Mouse (Mus musculus) gastrocnemius, adult 18-20 months (tissue): ENCODE data around the gene Fgfr2. TPM values are rescaled to one million over a fixed set of nuclear protein-coding genes. Genes with fewer than 3 reads are reported as not detected.

Source experiments
- DNase-seq: peaks from one replicate; pipeline ENCODE4 v3.0.0; 2021; ENCODE audit warnings: low spot score
- total RNA-seq, 2 experiments: library from RNA; stranded (reverse); gene quantifications; 2 replicates each; pipeline ENCODE4 v1.2.3; 2021

Gene Fgfr2
- total RNA-seq, 2 experiments from 2014 or later: 0.43 to 0.88 TPM

DNA sequence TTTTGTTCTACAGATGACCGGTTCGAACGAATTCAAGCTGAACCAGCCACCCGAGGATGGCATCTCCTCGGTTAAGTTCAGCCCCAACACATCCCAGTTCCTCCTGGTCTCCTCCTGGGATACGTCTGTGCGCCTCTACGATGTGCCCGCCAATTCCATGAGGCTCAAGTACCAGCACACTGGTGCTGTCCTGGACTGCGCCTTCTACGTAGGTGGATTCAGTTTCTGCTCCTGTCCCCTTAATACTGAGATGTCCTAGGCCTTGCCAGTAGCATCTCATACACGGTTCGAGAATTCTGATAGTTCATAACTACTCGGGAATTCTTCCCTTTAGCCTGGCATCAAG, 1562.5 kb downstream of the Fgfr2 start:
- no peak for DNase-seq

DNA sequence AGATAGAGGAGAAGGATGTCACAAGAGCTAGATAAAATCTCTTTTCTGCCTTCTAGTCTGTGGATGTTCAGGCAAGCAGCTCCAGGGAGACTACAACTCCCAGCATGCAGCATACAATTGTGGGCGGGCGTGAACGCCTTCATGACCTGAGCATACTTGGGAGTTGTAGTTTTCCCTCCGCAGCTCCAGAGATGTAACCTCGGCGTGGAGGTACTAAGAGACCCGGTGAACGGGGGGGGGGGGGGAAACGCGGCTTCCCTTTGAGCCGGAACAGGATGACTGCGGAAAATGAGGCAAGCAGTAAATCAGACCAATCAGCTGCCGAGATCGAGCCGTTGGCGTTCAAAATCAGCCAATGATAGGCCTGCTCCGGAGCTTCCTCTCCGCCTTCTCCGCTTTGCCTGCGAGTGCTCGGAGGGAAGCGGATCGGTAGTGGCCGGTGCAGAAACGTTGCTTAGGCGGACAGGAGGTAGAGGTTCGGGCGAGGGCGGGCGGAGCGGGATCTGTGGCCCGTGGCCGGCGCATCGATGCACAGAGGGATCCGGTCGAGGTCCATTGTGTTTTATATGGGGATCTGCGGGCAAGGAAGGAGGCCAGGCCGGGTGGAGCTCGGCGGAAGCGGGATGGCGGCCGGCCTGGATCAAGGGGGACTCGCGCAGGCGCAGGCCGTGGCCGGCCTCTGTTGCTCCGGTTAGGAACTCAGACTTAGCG, 1563.0 kb downstream of the Fgfr2 start, which contains the start of gene Bub3:
Gene Bub3 (plus strand): TSS at position 237 of the 711 bp plus-strand sequence.
- DNase-seq: peak; percentile 95

DNA sequence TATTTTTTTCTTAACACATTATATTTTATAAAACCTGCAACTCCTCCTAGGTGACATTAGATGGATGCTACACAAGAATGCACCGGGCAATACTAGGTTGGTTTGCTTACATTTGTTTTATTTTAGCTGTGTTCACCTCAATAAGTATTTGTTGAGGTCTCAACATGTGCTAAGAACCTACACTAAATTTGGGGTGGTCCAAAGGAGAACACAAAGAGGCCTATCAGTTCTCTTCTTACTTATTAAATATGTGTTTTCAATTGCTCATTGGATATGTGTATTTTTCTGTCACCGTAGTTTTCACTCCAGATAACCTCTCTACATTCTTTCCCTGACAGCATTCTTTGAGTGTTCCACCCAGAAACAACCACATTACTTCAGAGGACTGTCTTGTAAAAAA, 1565.4 kb downstream of the Fgfr2 start:
- DNase-seq: no peak

DNA sequence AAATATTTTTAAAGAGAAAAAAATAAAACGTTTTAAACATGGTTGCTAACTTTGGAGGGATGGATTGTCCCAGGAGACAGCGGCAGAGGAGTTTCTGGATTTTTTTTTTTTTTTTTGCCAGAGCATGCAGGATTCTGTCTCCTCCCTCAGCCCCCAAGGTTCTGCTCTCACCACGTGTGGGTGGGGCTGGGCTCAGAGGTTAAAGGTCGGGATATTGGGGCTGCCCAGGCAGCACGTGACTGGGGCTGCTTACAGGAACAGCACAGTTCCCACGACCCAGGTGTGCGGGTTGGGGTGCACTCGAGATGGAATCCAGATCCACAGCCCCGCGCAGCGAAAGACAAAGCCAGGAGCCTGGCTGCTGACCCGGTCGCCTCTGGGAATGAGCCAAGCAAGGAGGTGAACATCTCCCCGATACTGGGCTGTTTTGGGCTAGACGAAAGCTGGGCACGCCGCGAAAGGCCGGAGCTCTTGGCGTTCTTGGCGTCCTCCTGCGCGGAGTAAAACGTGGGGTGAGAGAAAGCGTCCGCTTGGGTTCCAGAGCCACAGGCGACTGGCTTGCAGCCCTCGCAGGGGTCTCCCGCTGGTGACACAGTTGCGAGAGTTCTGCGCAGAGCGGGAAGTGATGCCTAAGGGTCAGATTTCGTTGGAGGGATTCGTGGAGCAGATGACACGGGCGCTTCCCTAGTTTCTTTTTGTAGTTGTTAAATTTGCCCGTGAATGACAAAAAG, 1566.4 kb downstream of the Fgfr2 start:
- no peak for DNase-seq

DNA sequence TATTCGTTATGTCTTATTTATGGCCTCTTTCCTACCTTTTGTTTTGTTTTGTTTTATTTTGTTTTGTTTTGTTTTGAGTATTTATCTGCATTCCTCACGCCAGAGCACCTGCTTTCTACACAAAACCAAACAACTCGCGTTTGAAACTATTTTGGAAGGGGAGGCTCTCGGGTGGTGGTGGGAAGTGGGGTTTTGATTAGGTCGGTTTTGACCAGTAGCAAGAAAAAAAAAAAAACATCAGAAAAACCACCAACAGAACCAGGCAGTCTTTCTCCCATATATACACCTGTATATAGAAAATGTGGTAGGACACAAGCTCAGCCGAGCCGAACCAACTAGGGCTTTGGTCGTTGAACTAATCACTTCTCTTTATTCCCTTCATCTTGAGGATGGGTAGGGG, 1567.0 kb downstream of the Fgfr2 start:
- no peak for DNase-seq

DNA sequence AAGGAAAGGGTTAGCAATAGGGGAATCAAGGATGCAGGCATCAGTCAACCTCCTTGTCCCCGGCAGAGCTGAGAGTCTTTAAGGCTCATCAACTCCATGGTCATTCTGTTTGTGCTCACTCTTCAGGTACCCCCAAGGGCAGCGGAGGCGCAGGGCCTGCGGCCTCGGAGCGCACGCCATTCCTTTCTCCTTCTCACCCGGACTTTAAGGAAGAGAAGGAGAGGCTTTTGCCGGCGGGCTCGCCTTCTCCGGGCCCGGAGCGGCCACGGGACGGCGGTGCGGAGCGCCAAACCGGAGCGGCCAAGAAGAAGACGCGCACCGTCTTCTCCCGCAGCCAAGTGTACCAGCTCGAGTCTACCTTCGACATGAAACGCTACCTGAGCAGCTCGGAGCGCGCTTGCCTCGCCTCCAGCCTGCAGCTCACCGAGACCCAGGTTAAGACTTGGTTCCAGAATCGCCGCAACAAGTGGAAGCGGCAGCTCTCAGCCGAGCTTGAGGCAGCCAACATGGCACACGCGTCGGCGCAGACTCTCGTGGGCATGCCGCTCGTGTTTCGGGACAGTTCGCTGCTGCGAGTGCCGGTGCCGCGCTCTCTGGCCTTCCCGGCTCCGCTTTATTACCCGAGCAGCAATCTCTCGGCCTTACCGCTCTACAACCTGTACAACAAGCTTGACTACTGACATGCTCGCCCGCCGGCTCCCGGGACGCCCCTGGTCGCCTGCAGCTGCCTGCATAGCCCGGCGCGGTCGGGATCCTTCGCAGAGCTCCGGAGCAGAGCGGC, 1567.7 kb downstream of the Fgfr2 start:
- DNase-seq: no peak

DNA sequence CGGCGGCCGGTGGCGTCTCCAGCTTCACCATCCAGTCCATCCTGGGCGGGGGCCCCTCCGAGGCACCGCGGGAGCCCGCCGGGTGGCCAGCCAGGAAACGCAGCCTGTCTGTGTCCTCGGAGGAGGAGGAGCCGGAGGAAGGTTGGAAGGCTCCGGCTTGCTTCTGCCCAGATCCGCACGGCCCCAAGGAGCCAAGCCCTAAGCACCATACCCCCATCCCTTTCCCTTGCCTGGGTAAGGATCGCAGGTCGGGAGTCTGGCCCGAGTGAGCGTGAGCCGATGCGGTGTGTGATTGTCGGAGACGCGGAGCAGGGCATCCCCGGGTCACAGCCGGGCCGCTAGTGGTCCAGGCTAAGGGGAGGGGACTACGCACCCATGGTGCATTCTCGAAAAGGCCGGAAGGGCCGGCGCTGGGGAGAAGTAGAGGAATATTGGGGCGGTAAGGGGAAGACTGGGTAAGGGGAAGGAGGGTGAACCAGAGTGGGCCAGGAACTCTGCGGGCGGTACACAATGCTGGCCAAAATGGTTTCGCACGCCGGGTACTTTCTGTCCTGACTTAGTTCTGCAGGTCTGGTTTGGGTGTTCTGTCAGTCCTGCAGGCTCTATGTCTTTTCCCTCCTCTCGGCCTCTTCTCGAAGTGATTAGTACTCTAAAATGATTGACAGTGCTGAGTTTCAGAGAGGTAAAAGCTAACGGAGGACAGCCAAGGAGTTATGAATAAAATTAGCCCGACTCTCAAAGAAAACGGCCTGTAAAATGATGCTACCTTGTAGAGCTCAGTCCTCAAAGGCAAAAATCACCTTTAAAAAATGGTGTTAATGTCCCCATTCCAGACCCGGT, 1568.6 kb downstream of the Fgfr2 start:
- no peak for DNase-seq

DNA sequence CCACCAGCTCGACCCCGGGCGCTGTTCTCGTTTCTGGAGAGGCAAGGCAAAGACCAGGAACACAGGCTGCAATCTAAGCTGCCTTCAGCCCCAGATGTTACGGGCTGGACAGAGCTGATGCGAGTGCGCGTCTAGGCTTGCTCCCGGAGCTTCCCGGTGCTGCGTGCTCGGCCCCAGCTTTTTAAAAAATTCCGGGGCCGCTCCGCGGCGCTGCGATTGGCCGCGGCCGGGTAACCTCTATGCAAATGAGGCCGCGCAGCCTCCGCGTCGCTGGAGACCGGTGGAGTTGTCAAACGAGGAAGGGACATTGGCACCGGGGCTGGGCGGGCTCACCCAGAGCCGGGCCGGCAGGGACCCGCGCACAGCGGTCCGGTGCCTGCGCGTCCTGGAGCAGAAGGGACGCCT, 1569.4 kb downstream of the Fgfr2 start:
- no peak for DNase-seq

DNA sequence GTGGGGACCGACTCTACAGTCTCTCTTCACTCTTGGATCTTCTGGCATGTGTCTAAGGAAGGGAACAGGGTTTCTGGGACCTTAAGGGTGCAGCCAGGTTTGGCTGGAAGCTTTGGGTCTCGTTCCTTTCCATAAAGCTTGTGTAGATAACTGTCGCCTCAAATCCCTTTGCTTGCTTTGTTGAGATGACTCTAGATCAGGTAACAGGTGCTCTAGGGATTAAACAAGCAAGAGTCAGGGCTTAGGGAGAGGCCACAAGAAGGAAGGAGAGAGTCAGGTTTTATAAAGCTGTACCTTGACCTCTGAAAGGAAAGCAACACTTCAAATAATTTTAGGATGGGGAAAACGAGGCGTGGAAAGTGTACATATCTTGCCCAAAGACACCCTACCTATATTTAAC, 1570.4 kb downstream of the Fgfr2 start:
- no peak for DNase-seq

DNA sequence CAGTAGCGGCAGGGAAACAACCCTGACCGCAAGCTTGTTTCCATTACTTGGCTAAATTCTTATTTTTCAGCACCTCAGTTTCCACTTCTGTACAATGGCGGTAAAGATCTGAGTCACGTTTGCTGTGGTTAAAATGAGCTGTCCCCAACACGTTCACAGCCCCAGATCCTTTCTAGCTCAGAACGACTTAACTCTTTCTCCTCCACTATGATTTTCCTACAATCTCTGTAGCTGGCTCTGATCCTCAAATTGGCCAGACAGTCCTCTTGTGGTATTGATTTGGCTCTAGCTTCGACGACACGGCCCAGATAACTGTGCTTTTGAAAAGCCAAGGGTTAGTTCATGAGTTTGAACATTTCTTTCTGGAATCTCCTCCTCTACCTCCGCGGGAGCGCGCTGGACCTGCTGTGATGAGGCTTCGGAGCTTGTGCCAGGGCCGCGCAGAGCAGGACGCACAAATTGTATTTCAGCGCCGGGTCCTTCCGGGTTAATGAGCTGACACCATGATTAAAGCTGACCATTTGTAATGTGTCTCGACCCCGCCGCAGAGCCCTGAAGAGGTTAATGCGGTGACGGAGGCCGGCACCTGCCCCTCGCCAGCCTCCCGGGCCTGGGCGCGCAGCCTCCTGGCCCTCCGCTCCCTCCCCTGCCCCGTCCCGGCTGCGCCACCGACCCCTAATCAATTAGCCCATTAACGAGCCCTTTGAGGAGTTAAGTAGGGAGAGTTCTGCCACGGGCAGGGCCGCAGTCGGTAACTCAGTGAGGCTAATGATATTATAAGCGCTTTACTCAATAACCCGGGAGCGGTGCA, 1571.0 kb downstream of the Fgfr2 start:
- no peak for DNase-seq

DNA sequence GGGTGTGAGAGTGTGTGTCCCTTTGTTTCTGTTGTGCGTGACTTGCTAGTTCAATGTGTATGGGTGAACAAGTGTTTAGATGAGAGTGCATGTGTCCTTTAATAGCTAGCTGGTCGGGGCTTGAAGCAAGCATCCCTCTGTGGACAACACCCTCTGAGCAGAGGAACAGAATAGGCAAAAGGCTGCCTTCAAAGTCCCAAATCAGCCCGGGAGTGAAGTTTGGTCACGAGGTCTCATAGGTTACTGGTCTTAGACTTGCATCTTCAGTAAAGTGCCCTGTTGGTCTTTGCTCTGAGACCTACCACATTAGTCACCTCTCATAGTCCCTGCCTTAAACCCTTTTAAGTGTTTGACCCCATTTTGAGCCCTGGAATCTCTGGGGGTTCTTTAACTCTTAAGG, 1571.7 kb downstream of the Fgfr2 start:
- DNase-seq: no peak

DNA sequence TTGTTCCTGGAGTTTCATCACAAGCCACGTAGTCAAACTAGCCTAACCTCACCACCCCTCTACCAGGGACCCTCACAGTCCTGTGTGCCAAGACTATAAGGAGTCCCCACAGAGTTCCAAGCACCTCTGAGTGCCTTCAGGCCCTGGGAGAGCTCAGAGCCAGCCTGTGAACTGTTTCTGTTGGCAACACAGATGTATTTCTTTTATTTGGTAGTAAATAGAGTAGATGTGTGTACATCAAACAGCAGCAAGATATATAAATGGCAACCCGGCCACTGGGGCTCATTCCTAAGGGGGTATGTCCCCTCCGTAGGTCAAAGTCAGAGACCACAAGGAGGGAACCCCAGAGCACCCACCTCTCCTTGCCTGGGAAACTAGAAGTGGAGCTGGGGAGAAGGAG, 1574.7 kb downstream of the Fgfr2 start, which contains the start of gene Hmx2:
Gene Hmx2 (plus strand): TSS at position 301 of the 400 bp plus-strand sequence.
- DNase-seq: no peak

DNA sequence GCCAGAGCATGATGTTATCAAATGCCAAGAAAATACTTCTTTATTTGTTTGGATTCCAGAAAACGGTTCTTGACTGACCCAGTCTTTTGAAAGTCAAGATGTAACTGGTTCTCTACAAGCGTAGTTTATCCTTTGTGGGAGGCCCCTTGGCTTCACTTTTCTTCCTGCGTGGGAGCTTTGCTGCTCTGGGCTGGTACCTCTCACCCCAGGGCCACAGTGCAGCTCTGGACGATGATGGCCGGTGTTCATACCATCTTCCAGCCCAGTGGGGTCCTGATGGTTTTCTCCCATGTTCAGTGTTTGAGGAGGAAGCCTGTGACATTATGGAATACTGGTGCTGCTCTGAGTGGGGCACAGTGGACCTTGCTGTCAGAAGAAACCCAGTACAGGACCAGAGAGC, 1575.7 kb downstream of the Fgfr2 start:
- no peak for DNase-seq

DNA sequence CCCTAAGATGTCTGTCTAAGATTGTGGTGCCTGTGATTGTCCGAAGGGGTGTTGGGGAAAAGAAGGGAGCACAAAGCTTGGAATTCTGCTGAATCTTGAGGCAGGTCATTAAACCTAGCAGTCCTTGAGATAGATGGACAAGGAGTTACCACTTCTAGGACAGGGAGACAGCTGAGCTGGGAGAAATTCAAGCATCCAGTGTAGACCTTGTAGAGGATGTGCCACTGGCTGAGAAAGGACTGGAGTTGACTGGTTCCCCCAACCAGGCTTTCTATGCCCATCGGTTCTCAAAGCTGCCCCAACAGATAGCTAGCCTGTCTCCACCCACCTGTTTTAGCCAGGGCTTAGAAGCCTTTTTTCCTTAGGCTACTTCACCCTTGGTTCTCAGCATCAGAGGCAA, 1576.7 kb downstream of the Fgfr2 start:
- DNase-seq: no peak

DNA sequence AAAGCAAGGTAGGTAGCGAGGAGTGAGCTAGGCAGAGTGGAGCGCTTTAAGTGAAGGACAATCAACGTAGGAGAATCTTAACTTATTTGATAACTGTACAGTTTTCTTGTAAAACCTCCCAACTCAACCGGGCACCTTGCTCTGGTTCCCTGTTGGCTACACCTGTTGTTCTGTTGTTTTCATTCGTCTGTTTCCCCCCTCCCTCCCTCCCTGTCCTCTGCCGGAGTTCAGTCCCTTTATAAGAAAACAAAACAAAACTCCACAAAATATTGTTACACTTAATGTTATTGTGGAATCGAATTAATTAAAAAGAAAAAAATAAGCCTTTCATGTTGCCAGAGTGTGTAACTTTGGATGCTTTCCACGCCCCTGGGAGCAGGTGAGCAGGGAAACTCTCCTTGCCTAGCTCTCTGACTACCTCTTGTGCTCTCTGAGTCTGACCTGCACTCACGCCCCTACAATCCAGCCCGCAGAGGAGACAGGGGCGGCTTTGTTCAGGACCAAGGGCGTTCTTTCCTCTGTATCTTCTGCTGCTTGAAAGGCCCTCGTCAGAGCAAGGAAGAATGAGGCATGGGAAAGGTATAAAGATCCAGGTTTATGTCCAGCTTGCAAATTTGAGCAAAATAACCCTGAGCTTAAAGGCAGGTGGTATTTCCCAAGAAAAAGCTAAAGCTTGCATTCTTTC, 1577.3 kb downstream of the Fgfr2 start:
- no peak for DNase-seq

DNA sequence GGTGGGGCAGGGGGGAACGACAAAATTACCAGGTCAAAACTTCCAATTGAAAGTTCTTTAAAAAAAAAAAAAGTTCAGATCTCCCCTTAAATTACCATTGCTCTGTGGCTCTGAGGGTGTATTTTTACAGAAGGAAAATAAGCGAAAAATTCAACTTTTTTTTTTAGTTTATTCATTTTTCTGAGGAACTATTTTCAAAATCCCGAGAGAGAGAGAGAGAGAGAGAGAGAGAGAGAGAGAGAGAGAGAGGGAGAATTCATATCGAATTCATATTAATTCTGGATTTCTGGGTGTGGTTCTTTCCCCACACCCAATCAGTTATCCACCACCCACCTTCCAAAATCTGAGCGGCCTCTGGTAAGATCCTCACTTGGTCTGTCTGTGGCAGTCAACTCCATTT, 1578.3 kb downstream of the Fgfr2 start:
- no peak for DNase-seq

DNA sequence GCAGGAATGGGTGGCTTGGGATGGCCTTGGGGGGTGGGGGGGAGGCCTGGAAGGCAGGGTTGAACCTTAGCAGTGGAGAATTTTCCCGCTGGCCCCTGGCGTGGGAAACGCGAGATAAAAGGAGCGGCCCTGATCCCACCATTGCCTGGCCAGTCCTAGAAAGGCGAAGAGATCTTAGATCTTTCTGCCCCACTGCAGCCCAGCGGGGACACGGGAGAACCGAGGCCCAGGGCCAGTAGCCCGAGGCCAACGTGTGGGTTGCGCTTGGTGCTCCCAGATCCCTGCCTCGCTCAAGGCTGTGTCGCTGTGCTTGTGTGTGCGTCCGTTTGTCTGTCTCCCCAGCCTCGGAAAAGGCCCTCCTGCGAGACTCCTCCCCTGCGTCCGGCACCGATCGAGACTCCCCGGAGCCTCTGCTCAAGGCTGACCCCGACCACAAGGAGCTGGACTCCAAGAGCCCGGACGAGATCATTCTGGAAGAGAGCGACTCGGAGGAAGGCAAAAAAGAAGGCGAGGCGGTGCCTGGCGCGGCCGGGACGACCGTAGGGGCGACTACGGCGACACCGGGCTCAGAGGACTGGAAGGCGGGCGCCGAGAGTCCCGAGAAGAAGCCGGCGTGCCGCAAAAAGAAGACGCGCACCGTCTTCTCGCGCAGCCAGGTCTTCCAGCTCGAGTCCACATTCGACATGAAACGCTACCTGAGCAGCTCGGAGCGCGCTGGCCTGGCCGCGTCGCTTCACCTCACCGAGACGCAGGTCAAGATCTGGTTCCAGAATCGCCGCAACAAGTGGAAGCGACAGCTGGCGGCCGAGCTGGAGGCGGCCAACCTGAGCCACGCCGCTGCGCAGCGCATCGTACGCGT, 1579.3 kb downstream of the Fgfr2 start:
- DNase-seq: no peak

DNA sequence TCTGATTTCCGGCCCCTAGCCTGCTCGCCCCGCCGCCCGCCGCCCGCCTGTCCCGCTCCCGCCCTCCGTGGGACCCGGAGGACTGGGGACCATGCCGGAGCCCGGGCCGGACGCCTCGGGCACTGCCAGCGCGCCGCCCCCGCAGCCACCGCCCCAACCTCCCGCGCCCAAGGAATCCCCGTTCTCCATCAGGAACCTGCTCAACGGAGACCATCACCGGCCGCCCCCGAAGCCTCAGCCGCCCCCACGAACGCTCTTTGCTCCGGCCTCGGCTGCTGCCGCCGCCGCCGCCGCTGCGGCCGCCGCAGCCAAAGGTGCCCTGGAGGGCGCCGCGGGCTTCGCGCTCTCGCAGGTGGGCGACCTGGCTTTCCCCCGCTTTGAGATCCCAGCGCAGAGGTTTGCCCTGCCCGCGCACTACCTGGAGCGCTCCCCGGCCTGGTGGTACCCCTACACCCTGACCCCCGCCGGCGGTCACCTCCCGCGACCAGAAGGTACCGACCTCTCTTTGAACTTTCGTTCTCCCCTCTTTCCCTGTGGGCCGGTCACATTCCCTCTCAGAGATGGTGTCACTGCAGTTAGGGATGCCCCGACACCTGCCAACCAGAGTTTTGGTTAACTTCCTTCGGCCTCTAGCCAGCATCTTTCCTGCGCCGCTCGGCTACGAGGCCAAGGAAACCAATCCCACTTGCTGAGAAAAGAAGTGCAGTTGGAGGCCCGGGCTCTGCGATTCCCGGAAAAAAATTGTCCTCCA, 1580.1 kb downstream of the Fgfr2 start:
- DNase-seq: no peak
